Mouse (Mus musculus): ENCODE measurements around the gene Acot4. TPM values are rescaled to one million over a fixed set of nuclear protein-coding genes. Genes with fewer than 3 reads are reported as not detected.
"Not testable (repeated sequence)": the region's sequence is repeated elsewhere in the genome, so short reads cannot be mapped to it uniquely, and the experiment has no call there.

Gene Acot4
- total RNA-seq (2014; rRNA removed) = 0.33 and 1.7 TPM in 2 replicates
- 0.84 and 1.3 TPM in 2 replicates for polyA plus RNA-seq (2015; fragmentation: Nextera tagmentation; extraction: Ambion mirVana)

- peak; percentile 52; the same call in 1 of the 2 replicates for ATAC-seq (ENCODE audit: low FRiP score)
- not testable (repeated sequence) for H3K9me3 ChIP-seq (ENCODE audit: low read length); H3K27ac ChIP-seq (ENCODE audit: low read depth, low read length); H3K4me1 ChIP-seq (ENCODE audit: insufficient read depth, low read length); H3K36me3 ChIP-seq (ENCODE audit: insufficient read depth, low read length); DNase-seq (ENCODE audit: low spot score); H3K27me3 ChIP-seq (ENCODE audit: insufficient read depth, low read length)
- Histone ChIP-seq H3K4me2 (ENCODE audit: low read depth, low read length, poor library complexity, severe bottlenecking) (peak within 1 kb of the TSS; percentile 58), H3K9ac (replicated peaks; ENCODE audit: low read length, poor library complexity, severe bottlenecking) (peak within 1 kb of the TSS; percentile 52), H3K4me3 (ENCODE audit: low read depth, low read length) (peak within 1 kb of the TSS; percentile 44)
- 6% methylated on average over 27 of the region's 32 CpGs for WGBS
These were observed at the start of gene Acot4 for GRCm38 (mm10) chr12:84038241-84038640. Acot4 (plus strand) TSS chr12:84038379.

GRCm38 (mm10) chr12:83988483-83988882, 49.7 kb upstream of the Acot4 start:
- WGBS = 69% methylated on average over 4 of the region's 4 CpGs
- Histone ChIP-seq H3K27ac (ENCODE audit: low read depth, low read length) (peak overlapping the region; percentile 90), H3K4me2 (ENCODE audit: low read depth, low read length, poor library complexity, severe bottlenecking) (peak overlapping the region; percentile 61), H3K4me3 (ENCODE audit: low read depth, low read length) (peak overlapping the region; percentile 53), H3K9me3 (ENCODE audit: low read length) (no peaks in the 10 kb centered on the region), H3K4me1 (ENCODE audit: insufficient read depth, low read length) (no peaks in the 10 kb centered on the region), H3K36me3 (ENCODE audit: insufficient read depth, low read length) (no peaks in the 10 kb centered on the region), H3K27me3 (ENCODE audit: insufficient read depth, low read length) (no peaks in the 10 kb centered on the region), H3K9ac (replicated peaks; ENCODE audit: low read length, poor library complexity, severe bottlenecking) (peak overlapping the region; percentile 68)
- ATAC-seq (ENCODE audit: low FRiP score) (peak; percentile 35; the same call in 1 of the 2 replicates), DNase-seq (ENCODE audit: low spot score) (no peak)
- TF ChIP-seq CTCF (IDR thresholded peaks at IDR 0.05) = no peak

GRCm38 (mm10) chr12:83989378-83989777, 48.8 kb upstream of the Acot4 start:
- no peak overlapping the region for H3K4me3 ChIP-seq (ENCODE audit: low read depth, low read length)
- no peak overlapping the region for H3K27ac ChIP-seq (ENCODE audit: low read depth, low read length)
- H3K27me3 ChIP-seq (ENCODE audit: insufficient read depth, low read length) = no peaks in the 10 kb centered on the region
- ATAC-seq (ENCODE audit: low FRiP score) = no peak
- WGBS = 97% methylated on average over 4 of the region's 4 CpGs
- H3K9ac ChIP-seq (replicated peaks; ENCODE audit: low read length, poor library complexity, severe bottlenecking) = no peak overlapping the region
- H3K9me3 ChIP-seq (ENCODE audit: low read length) = no peaks in the 10 kb centered on the region
- no peak for DNase-seq (ENCODE audit: low spot score)
- peak; percentile 38 for TF ChIP-seq CTCF (IDR thresholded peaks at IDR 0.05)
- H3K4me2 ChIP-seq (ENCODE audit: low read depth, low read length, poor library complexity, severe bottlenecking) = no peak overlapping the region
- H3K36me3 ChIP-seq (ENCODE audit: insufficient read depth, low read length) = no peaks in the 10 kb centered on the region
- no peaks in the 10 kb centered on the region for H3K4me1 ChIP-seq (ENCODE audit: insufficient read depth, low read length)

GRCm38 (mm10) chr12:83997221-83997620, 41.0 kb upstream of the Acot4 start:
- H3K36me3 ChIP-seq (ENCODE audit: insufficient read depth, low read length) = no peaks in the 10 kb centered on the region
- DNase-seq (ENCODE audit: low spot score) (no peak), ATAC-seq (ENCODE audit: low FRiP score) (no peak)
- H3K4me2 ChIP-seq (ENCODE audit: low read depth, low read length, poor library complexity, severe bottlenecking) = no peak overlapping the region
- H3K27ac ChIP-seq (ENCODE audit: low read depth, low read length) = no peak overlapping the region
- no peak overlapping the region for H3K9ac ChIP-seq (replicated peaks; ENCODE audit: low read length, poor library complexity, severe bottlenecking)
- no peak overlapping the region for H3K4me3 ChIP-seq (ENCODE audit: low read depth, low read length)
- H3K4me1 ChIP-seq (ENCODE audit: insufficient read depth, low read length) = no peaks in the 10 kb centered on the region
- H3K27me3 ChIP-seq (ENCODE audit: insufficient read depth, low read length) = no peaks in the 10 kb centered on the region
- no peaks in the 10 kb centered on the region for H3K9me3 ChIP-seq (ENCODE audit: low read length)
- WGBS = 77% methylated on average over 2 of the region's 2 CpGs
- no peak for TF ChIP-seq CTCF (IDR thresholded peaks at IDR 0.05)

- Histone ChIP-seq H3K4me1 (ENCODE audit: insufficient read depth, low read length) (no peaks in the 10 kb centered on the region), H3K36me3 (ENCODE audit: insufficient read depth, low read length) (no peaks in the 10 kb centered on the region), H3K27ac (ENCODE audit: low read depth, low read length) (no peak overlapping the region), H3K4me3 (ENCODE audit: low read depth, low read length) (no peak overlapping the region), H3K9me3 (ENCODE audit: low read length) (no peaks in the 10 kb centered on the region), H3K27me3 (ENCODE audit: insufficient read depth, low read length) (no peaks in the 10 kb centered on the region), H3K9ac (replicated peaks; ENCODE audit: low read length, poor library complexity, severe bottlenecking) (no peak overlapping the region), H3K4me2 (ENCODE audit: low read depth, low read length, poor library complexity, severe bottlenecking) (no peak overlapping the region)
- no peak for TF ChIP-seq CTCF (IDR thresholded peaks at IDR 0.05)
- no peak for DNase-seq (ENCODE audit: low spot score)
- ATAC-seq (ENCODE audit: low FRiP score) = no peak
- 52% methylated on average over 11 of the region's 11 CpGs for WGBS
These were observed 39.7 kb upstream of the Acot4 start for GRCm38 (mm10) chr12:83998341-83999107.

- WGBS = 66% methylated on average over 8 of the region's 8 CpGs
- not testable (repeated sequence) for ATAC-seq (ENCODE audit: low FRiP score); H3K27ac ChIP-seq (ENCODE audit: low read depth, low read length); H3K36me3 ChIP-seq (ENCODE audit: insufficient read depth, low read length); H3K4me1 ChIP-seq (ENCODE audit: insufficient read depth, low read length); H3K4me3 ChIP-seq (ENCODE audit: low read depth, low read length); H3K9me3 ChIP-seq (ENCODE audit: low read length); H3K27me3 ChIP-seq (ENCODE audit: insufficient read depth, low read length); H3K9ac ChIP-seq (replicated peaks; ENCODE audit: low read length, poor library complexity, severe bottlenecking); H3K4me2 ChIP-seq (ENCODE audit: low read depth, low read length, poor library complexity, severe bottlenecking)
- DNase-seq (ENCODE audit: low spot score) = peak; percentile 61
These were observed 38.9 kb upstream of the Acot4 start for GRCm38 (mm10) chr12:83999237-83999636.

Data from midbrain, postnatal 0 days (tissue).